Mouse (Mus musculus): ENCODE data around the gene 9530003J23Rik.
"Not testable (repeated sequence)": the region's sequence is repeated elsewhere in the genome, so short reads cannot be mapped to it uniquely, and the experiment has no call there.

Gene 9530003J23Rik

GRCm38 (mm10) chr10:117226002-117226401 lies 12.5 kb downstream of the 9530003J23Rik start:
- DNase-seq (ENCODE audit: low read depth, low spot score) = no peak

GRCm38 (mm10) chr10:117225094-117225493 lies 13.4 kb downstream of the 9530003J23Rik start:
- no peak for DNase-seq (ENCODE audit: low read depth, low spot score)

GRCm38 (mm10) chr10:117224102-117224990 lies 14.2 kb downstream of the 9530003J23Rik start, which contains the start of gene Yeats4:
Yeats4 (minus strand) TSS chr10:117224507.
- peak; percentile 95 for DNase-seq (ENCODE audit: low read depth, low spot score)

GRCm38 (mm10) chr10:117223758-117224101 lies 14.8 kb downstream of the 9530003J23Rik start:
- DNase-seq (ENCODE audit: low read depth, low spot score) = no peak

GRCm38 (mm10) chr10:117222821-117223220 lies 15.7 kb downstream of the 9530003J23Rik start:
- DNase-seq (ENCODE audit: low read depth, low spot score) = no peak

GRCm38 (mm10) chr10:117218351-117218750 lies 20.2 kb downstream of the 9530003J23Rik start:
- no peak for DNase-seq (ENCODE audit: low read depth, low spot score)

GRCm38 (mm10) chr10:117217246-117217840 lies 21.2 kb downstream of the 9530003J23Rik start:
- no peak for DNase-seq (ENCODE audit: low read depth, low spot score)

- peak; percentile 63 for DNase-seq (ENCODE audit: low read depth, low spot score)
Measured at GRCm38 (mm10) chr10:117216793-117217192, 21.7 kb downstream of the 9530003J23Rik start.

GRCm38 (mm10) chr10:117216132-117216495 lies 22.4 kb downstream of the 9530003J23Rik start:
- no peak for DNase-seq (ENCODE audit: low read depth, low spot score)

GRCm38 (mm10) chr10:117215409-117216131 lies 22.9 kb downstream of the 9530003J23Rik start:
- DNase-seq (ENCODE audit: low read depth, low spot score) = no peak

GRCm38 (mm10) chr10:117211023-117211422 lies 27.5 kb downstream of the 9530003J23Rik start:
- DNase-seq (ENCODE audit: low read depth, low spot score) = no peak

GRCm38 (mm10) chr10:117209469-117209938 lies 29.0 kb downstream of the 9530003J23Rik start:
- peak; percentile 73 for DNase-seq (ENCODE audit: low read depth, low spot score)

- DNase-seq (ENCODE audit: low read depth, low spot score) = not testable (repeated sequence)
Measured at GRCm38 (mm10) chr10:117208787-117209186, 29.7 kb downstream of the 9530003J23Rik start.

GRCm38 (mm10) chr10:117208221-117208620 lies 30.3 kb downstream of the 9530003J23Rik start:
- no peak for DNase-seq (ENCODE audit: low read depth, low spot score)

GRCm38 (mm10) chr10:117206070-117206469 lies 32.4 kb downstream of the 9530003J23Rik start:
- no peak for DNase-seq (ENCODE audit: low read depth, low spot score)

GRCm38 (mm10) chr10:117203558-117203981 lies 34.9 kb downstream of the 9530003J23Rik start:
- DNase-seq (ENCODE audit: low read depth, low spot score) = no peak

- no peak for DNase-seq (ENCODE audit: low read depth, low spot score)
Measured at GRCm38 (mm10) chr10:117202981-117203557, 35.4 kb downstream of the 9530003J23Rik start.

- no peak for DNase-seq (ENCODE audit: low read depth, low spot score)
Measured at GRCm38 (mm10) chr10:117199701-117200100, 38.8 kb downstream of the 9530003J23Rik start.

- DNase-seq (ENCODE audit: low read depth, low spot score) = no peak
Measured at GRCm38 (mm10) chr10:117196696-117197095, 41.8 kb downstream of the 9530003J23Rik start.

GRCm38 (mm10) chr10:117195748-117196147 lies 42.8 kb downstream of the 9530003J23Rik start:
- no peak for DNase-seq (ENCODE audit: low read depth, low spot score)

- no peak for DNase-seq (ENCODE audit: low read depth, low spot score)
Measured at GRCm38 (mm10) chr10:117195005-117195404, 43.5 kb downstream of the 9530003J23Rik start.

GRCm38 (mm10) chr10:117193364-117193763 lies 45.1 kb downstream of the 9530003J23Rik start:
- no peak for DNase-seq (ENCODE audit: low read depth, low spot score)
